ENCODE assay signal across 16 mouse cellular contexts in genomic region chr2:147293294-147293688, GRCm38 (mm10).
"Had no signal": no experiment of that assay in that cellular context is flagged by ENCODE, and none has a peak within 500 bp of the region (broad histone marks: within the 10 kb centered on the region; RNA-seq: fewer than 3 reads in every experiment).

No protein-coding gene starts in this region.

- H3K4me1 ChIP-seq: megakaryocyte, embryonic 14.5 days; stomach, embryonic 15.5 days had no signal

- H3K27ac ChIP-seq: lung, embryonic 15.5 days; macrophage; midbrain, embryonic 13.5 days; midbrain, embryonic 15.5 days; neural tube, embryonic 12.5 days; stomach, embryonic 15.5 days; stomach, postnatal 0 days had no signal

- ATAC-seq: lung, postnatal 0 days; midbrain, embryonic 13.5 days; midbrain, embryonic 15.5 days had no signal

- H3K9ac ChIP-seq: lung, embryonic 15.5 days; midbrain, embryonic 13.5 days; midbrain, embryonic 15.5 days; neural tube, embryonic 12.5 days; stomach, embryonic 15.5 days had no signal

- H3K4me3 ChIP-seq: lung, embryonic 15.5 days; megakaryocyte, embryonic 14.5 days; midbrain, embryonic 13.5 days; midbrain, embryonic 15.5 days; neural tube, embryonic 12.5 days; stomach, embryonic 15.5 days had no signal

- H3K27me3 ChIP-seq: lung, embryonic 15.5 days; megakaryocyte, embryonic 14.5 days; midbrain, embryonic 13.5 days; midbrain, embryonic 15.5 days; neural tube, embryonic 12.5 days; stomach, embryonic 15.5 days had no signal

- H3K9me3 ChIP-seq: lung, embryonic 15.5 days; megakaryocyte, embryonic 14.5 days; midbrain, embryonic 13.5 days; midbrain, embryonic 15.5 days; neural tube, embryonic 12.5 days; stomach, embryonic 15.5 days had no signal

- DNase-seq: lung, adult 2 months; lung, postnatal 14 days; lung, postnatal 36 days; right cerebral cortex, postnatal 14 days; thymus, adult 2 months; thymus, postnatal 25 days; thymus, postnatal 4 days had no signal

- H3K36me3 ChIP-seq: lung, embryonic 15.5 days; midbrain, embryonic 13.5 days; midbrain, embryonic 15.5 days; neural tube, embryonic 12.5 days; stomach, embryonic 15.5 days had no signal
